Mouse (Mus musculus) pancreas, adult 10 weeks (tissue): ENCODE results near the gene Nrk. TPM values are rescaled to one million over a fixed set of nuclear protein-coding genes. Genes with fewer than 3 reads are reported as not detected.

Experiments used
- polyA plus RNA-seq: library from polyadenylated mRNA; stranded (reverse); fragments of 350-450 nt; fragmentation: Illumina TruSeq; extraction: RNeasy Lipid Tissue Mini Kit (QIAGEN cat#74804); gene quantifications from one replicate; pipeline ENCODE4 v1.2.3, GENCODE M21; 2015; ENCODE audit warnings: low read depth, low replicate concordance; ENCODE audit not compliant: insufficient read depth

The Nrk gene
- 0.13 TPM for polyA plus RNA-seq

DNA sequence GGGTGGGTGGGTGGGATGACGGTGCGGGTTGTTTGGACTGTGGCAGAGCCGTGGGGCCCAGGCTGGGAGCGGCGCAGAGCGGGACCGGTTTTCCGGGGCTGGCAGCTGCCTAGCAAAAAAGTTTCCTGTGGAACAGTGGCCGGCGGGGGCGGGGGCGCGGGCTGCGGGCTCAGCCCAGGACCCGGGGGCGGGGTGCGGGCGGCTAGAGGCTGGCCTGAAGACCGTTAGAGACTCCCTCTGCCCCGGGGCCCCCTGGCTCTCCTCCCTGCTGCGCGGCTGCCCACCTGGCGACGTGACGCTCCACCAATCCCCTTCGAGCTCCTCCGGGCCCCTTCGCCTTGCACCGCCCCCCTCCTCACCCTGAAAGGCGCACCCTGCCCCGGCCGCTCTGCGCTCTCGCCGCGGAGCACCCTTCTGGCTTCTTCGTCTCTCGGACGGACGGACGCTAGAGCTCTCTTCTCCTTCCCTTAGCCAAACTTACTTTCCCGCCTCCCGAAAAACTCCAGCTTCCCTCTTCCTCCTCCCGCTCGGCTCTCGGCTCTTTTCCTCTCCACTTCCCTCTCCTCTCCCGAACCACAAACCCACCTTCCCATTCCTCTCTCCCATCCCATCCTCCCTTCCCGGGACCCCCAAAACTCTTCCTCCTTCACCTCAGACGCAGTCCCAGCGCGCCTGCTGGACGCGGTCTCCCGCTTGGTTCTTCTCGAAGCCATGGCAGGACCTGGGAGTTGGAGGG is at the start of gene Nrk:
Gene Nrk, plus strand, starts transcription at position 390 of the 736 bp plus-strand sequence.

Other genes starting within 250 kb of the Nrk start
- not detected for gene Serpina7, start 170.8 kb downstream of the Nrk start, polyA plus RNA-seq
- not detected for gene 4930513O06Rik, start 171.8 kb downstream of the Nrk start, polyA plus RNA-seq